Mouse (Mus musculus): ENCODE measurements around the gene Cops3.
"Not testable (repeated sequence)": the region's sequence is repeated elsewhere in the genome, so short reads cannot be mapped to it uniquely, and the experiment has no call there.

Gene Cops3

DNA sequence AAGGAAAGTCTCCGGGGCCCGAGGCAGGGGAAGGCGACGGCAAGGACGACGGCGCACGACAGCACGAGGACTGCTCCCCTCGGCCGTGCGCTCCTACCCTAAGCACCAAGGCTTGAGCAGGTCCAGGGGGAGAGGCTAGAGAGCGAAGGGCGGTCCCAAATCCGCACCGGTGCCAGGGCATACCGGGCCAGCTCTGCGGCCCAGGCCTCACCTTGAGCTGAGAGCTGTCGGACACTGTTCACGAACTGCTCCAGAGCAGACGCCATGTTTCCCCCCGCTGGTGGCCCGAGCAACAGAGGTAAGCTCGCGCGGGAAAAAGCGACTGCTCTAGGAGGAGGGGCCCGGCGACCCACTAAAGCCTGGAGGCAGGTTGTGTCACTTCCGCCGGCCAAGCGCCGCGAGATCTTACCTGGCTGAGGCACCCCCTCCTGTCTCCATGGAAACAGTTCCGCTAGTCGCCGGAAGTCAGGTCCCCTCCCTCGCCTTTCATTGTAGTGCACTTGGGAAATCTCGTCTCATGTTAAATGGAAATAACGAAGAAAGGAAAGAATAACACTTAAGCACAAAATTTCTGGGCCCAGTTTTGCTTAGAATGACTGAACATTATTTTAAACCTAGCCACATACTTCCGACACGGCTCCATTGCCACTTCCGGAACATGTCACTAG is at the start of gene Cops3:
Gene Cops3, minus strand, starts transcription at position 380 of the 668 bp plus-strand sequence.
- peak; percentile 93 for DNase-seq (ENCODE audit: low read depth, low spot score)

DNA sequence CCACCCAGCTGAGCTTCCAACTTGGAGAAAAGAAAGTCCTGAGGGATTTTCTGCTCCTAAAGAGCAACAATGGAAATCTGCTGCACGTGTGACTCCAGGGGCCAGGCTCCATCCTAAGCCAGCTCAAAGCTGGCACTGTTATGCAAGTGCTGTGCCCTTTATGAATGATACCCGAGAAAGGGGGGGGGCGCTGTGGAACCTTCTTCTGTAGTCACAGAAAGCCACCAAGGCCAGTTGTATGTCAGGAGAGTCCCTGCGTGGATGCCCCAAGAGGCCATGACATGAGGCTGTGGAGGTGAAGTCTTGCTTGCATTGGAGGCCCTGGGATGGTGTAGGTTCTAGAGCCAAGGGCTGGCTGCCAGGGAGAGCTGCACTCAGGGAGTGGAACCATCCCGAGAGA is 48.5 kb upstream of the Cops3 start:
- DNase-seq (ENCODE audit: low read depth, low spot score): no peak

DNA sequence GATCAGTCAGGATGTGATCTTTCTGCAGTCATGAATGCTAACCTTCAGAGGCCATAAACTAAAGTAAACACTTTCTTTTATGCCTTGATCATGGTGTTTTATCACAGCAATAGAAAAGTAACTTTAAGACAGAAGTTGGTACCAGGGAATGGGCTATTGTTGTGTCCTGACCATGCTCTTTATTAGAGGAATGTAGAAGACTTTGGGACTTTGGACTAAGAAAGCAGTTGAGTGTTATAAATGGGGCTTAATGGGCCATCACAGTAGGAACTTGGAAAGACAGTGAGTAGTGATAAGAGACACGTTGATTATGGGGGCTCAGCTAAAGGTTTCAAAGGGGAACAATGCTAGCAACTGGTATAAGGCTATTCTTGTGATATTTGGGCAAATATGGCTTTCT is 47.3 kb upstream of the Cops3 start:
- no peak for DNase-seq (ENCODE audit: low read depth, low spot score)

GRCm38 (mm10) chr11:59885217-59885986 is 45.8 kb upstream of the Cops3 start:
- DNase-seq (ENCODE audit: low read depth, low spot score): no peak

DNA sequence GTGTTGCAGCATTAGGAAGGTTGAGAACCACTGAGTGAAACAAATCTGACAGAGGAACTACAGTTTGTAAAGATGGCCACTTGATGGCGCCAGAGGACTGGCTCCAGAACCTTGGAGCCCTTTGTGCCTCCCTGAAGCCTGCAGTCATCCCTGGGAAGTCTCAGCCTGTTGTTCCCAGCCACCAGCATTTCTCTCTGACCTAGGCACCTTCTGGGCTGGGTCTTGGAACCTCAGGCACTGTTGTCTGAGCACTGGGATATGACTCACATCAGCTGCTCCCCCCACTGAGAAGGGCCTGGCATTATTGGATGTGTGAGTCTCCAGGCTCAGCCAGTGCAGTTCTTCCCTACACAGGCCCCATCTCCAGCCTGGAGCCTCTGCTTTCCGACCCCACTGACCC is 40.4 kb upstream of the Cops3 start:
- peak; percentile 78 for DNase-seq (ENCODE audit: low read depth, low spot score)

DNA sequence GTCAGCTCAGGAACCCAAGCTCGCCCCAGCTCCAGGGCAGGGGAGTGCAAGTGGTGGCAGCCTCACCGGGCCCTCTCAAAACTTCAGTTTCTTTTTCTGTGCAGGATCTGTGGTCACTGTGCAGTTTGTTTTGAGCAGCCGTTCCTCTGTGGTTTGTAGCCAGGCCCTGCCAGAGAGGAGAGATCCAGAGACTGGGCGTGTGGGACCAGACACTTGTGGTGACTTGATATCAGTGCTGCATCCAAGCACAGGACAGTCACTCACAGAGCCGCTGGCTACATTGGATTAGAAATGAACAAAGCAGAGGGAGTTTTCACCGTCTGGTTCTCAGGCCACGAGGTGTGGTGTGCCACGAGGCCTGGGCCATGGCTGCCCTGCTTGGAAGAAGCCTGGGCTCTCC is 32.5 kb upstream of the Cops3 start:
- DNase-seq (ENCODE audit: low read depth, low spot score): no peak

- no peak for DNase-seq (ENCODE audit: low read depth, low spot score)
These were observed 24.7 kb upstream of the Cops3 start for GRCm38 (mm10) chr11:59864316-59864715.

DNA sequence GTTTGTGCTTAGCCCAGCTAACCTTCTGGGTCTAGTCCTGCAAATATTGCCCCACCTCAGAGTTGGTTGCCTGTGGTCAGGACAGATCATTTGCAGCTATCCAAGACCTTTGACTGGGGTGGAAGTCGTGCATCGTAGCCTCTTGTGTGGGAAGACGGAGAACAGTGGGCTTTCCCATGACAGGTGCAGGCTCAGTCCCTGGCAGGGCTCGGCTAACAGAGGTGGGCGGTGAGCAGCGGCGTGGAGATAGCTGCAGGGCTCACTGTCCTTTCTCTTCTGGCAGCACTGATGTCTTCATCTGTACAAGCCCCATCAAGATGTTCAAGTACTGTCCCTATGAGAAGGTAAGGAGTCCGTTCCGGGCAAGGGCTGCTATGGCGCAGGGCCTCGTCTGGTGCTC is 20.8 kb upstream of the Cops3 start:
- no peak for DNase-seq (ENCODE audit: low read depth, low spot score)

DNA sequence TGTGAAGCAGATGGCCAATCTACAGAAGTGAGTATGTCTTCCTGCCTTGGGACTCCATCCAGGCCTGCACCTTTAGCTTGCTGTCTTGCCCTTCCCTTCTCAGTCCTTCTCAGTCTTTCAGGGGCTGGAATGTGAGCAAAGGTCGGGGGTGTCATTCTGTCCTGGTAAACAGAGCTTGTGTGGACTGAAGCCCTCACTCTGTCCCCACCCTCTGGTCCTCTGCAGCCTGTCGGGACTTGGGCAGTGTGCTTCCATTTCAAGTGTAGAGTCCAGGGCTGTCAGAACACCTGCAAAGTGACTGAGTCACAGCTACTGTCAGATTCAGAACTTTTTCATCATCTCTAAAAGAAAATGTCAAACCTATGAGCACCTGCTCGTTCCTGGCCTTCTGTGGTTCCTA is 13.2 kb upstream of the Cops3 start:
- no peak for DNase-seq (ENCODE audit: low read depth, low spot score)

DNA sequence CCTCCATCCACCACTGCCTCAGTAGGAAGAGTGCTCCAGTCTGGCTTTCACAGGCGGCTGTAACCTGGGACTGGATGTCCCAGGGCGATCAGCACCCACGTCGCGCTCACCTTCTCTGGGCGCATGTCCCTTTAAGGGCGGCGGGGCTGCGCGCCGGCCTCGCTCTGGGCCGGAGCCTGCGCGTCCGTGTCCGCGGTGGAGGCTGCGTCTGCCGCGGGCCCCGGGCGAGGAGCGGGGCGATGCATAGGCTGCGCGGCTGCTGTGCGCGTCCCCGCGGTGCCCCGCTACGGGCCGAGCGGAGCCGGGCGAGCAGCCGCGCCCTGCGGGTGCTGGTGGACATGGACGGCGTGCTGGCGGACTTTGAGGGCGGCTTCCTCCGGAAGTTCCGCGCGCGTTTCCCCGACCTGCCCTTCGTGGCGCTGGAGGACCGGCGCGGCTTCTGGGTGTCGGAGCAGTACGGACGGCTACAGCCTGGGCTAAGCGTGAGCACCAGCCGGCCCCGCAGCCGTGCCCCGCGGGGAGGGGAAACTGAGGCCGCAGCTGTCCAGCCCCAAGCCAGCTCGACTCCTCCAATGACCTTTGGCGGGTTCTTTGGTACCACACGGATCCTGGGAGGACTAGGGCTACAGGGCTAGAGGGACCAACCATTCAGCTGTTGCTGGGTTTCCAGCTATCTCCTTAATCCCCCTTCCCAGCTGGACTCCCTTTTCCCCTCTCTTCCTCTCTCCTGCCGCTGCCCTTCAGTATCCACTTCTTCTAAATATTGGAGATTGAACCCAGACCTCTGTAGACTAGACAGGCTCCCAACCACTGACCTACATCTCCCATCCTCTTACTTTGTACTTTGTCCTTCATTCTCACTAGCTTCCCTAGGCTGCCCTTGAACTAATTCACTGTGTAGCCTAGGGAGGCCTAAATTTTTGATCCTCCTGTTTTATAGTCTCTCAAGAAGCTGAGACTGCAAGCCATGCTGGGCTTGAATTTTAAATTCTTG is 8.6 kb upstream of the Cops3 start:
- peak; percentile 54 for DNase-seq (ENCODE audit: low read depth, low spot score)

GRCm38 (mm10) chr11:59847131-59847530 is 7.5 kb upstream of the Cops3 start:
- DNase-seq (ENCODE audit: low read depth, low spot score): peak; percentile 38

- no peak for DNase-seq (ENCODE audit: low read depth, low spot score)
These were observed 6.7 kb upstream of the Cops3 start for GRCm38 (mm10) chr11:59846311-59846710.

DNA sequence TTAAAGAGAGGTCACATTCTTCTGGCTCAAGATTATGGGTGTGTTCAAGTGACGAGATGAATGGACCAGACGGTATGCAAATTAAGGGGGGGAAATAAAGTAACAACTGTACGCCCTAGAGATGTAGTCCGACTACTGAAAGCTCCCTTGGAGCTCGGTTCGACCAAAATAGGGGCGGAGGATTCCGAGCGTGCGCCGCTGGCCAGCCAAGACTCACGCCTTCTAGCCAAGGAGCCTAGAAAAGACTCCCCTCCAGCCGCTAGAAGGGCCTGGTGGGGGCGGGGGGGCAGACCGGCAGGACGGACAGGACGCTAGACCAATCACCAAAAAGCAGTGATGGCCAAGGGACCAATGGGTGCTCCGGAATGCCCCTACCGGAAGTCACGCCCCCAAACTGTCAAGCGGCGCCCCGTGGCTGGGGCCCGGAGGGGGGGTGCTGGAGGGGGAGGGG is 605 bp downstream of the Cops3 start, which contains the start of gene Nt5m:
Gene Nt5m, plus strand, starts transcription at position 440 of the 451 bp plus-strand sequence.
- peak; percentile 88 for DNase-seq (ENCODE audit: low read depth, low spot score)

- DNase-seq (ENCODE audit: low read depth, low spot score): no peak
These were observed 1.2 kb downstream of the Cops3 start for GRCm38 (mm10) chr11:59838426-59838825.

GRCm38 (mm10) chr11:59837789-59838188 is 1.8 kb downstream of the Cops3 start:
- DNase-seq (ENCODE audit: low read depth, low spot score): not testable (repeated sequence)

- DNase-seq (ENCODE audit: low read depth, low spot score): no peak
These were observed 18.0 kb downstream of the Cops3 start for GRCm38 (mm10) chr11:59821625-59822024.

GRCm38 (mm10) chr11:59817916-59818315 is 21.7 kb downstream of the Cops3 start:
- DNase-seq (ENCODE audit: low read depth, low spot score): no peak

DNA sequence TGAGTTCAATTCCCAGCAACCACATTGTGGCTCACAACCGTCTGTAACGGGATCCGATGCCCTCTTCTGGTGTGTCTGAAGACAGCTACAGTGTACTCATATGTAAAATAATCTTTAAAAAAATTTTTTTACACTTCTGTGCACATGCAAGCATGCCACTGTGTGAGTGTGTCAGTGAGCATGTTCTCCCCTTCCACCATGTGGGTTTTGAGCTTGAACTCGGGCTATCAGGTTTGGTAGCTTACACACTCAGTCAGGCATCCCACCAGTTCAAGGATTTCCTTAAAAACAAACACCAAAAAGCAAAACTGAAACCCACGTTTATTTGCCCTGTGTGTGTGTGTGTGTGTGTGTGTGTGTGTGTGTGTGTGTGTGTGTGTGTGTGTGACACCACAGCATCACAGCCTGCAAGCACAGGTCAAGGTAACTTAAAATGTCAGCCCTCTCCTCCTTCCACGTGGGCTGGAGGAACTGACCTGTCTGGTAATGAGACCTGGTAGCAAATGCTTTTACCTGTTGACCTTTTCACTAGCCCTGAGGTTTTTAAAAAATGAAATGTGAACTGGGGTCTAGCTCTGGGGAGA is 24.1 kb downstream of the Cops3 start:
- no peak for DNase-seq (ENCODE audit: low read depth, low spot score)

GRCm38 (mm10) chr11:59814936-59815335 is 24.7 kb downstream of the Cops3 start:
- no peak for DNase-seq (ENCODE audit: low read depth, low spot score)

DNA sequence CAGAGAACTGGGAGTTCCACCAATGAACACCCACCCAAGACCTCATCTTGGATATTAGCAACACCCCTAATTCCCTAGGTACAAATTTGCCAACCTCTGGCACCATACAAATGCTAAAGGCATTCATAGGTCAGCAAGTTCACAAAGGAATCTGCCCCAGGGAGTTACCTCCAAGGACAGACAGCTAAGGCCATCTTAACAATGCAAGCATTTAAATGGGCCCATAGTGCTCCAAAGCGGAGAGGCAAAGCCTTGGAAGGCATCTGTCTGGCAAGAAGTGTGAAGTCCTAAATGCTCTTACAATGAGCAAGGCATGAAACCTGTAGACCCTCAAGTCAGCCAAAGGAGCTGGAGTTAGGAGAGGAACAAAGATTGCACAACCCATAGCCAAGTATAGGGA is 25.3 kb downstream of the Cops3 start:
- no peak for DNase-seq (ENCODE audit: low read depth, low spot score)

- no peak for DNase-seq (ENCODE audit: low read depth, low spot score)
These were observed 26.4 kb downstream of the Cops3 start for GRCm38 (mm10) chr11:59813276-59813675.

Measured in retina, postnatal 7 days (tissue).